Mouse (Mus musculus) embryonic facial prominence, embryonic 10.5 days (tissue): ENCODE measurements at regions not wholly inside any gene's neighbourhood (a gene's known extent, or its start where the extent isn't known, plus 50 kb on each side); places are given as distances from the start of the nearest gene placed in this dataset.

ENCODE experiments used
- DNase-seq: peaks from one replicate; pipeline ENCODE4 v3.0.0-alpha.2; 2017; ENCODE audit warnings: low spot score
- H3K27ac ChIP-seq: fragments of 300-500 bp; sonication (generic); replicated peaks from 2 replicates; pipeline ENCODE4 v1.5.1; 2016; ENCODE audit warnings: mild to moderate bottlenecking
- H3K27me3 ChIP-seq: fragments of 300-500 bp; sonication (generic); replicated peaks from 2 replicates; pipeline ENCODE4 v1.6.1; 2016; ENCODE audit warnings: low read depth, mild to moderate bottlenecking; ENCODE audit not compliant: poor library complexity, severe bottlenecking
- H3K36me3 ChIP-seq: fragments of 300-500 bp; sonication (generic); replicated peaks from 2 replicates; pipeline ENCODE4 v1.6.1; 2016; ENCODE audit warnings: mild to moderate bottlenecking, moderate library complexity
- H3K4me1 ChIP-seq: fragments of 300-500 bp; sonication (generic); 2 replicates; pipeline ENCODE4 v1.6.1; 2016
- H3K4me3 ChIP-seq: fragments of 300-500 bp; sonication (generic); 2 replicates; pipeline ENCODE4 v1.5.1; 2016; ENCODE audit warnings: mild to moderate bottlenecking, moderate library complexity
- H3K9me3 ChIP-seq: fragments of 300-500 bp; sonication (generic); 2 replicates; pipeline ENCODE4 v1.6.1; 2016; ENCODE audit warnings: mild to moderate bottlenecking
- WGBS: fragments of 180-500 bp; shearing (Covaris S2); methylation state at CpG from one replicate; pipeline ENCODE4 v1.1.7; 2016; 5-methylcytosine and 5-hydroxymethylcytosine counted together

DNA sequence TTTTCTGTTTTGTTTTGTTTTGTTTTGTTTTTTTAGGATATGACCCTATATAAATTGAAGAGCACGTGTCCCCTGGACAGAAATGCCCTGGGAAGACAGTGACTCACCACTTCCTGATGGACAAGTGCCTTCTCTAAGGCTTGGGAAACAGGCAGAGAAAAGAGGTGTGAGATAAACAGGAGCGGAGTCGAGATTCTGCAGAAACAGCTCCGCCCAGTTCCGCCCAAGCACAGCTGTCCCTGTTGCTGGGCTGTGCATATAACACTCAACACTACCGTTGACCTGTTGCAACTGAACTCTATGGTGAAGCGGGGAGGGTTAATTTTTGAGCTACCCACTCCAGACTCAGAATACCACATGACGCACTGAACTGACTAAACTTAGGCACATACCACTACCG lies 152.8 kb downstream of the Cartpt start:
- WGBS = 86% methylated on average over 9 of the region's 9 CpGs
- Histone ChIP-seq H3K4me3 (no peak overlapping the region), H3K27ac (no peak overlapping the region), H3K27me3 (peaks cover 5% of the 10 kb centered on the region; the same call in 1 of the 2 replicates), H3K9me3 (no peaks in the 10 kb centered on the region), H3K4me1 (peaks cover 24% of the 10 kb centered on the region), H3K36me3 (no peaks in the 10 kb centered on the region)
- no peak for DNase-seq

- WGBS = 74% methylated on average over 6 of the region's 6 CpGs
- H3K4me3 ChIP-seq = no peak overlapping the region
- H3K9me3 ChIP-seq = no peaks in the 10 kb centered on the region
- no peak for DNase-seq
- H3K4me1 ChIP-seq = peaks cover 34% of the 10 kb centered on the region
- no peaks in the 10 kb centered on the region for H3K36me3 ChIP-seq
- H3K27me3 ChIP-seq = no peaks in the 10 kb centered on the region; the same call in 1 of the 2 replicates
- H3K27ac ChIP-seq = no peak overlapping the region
Measured at GRCm38 (mm10) chr13:99745526-99745925, 155.4 kb downstream of the Cartpt start.

DNA sequence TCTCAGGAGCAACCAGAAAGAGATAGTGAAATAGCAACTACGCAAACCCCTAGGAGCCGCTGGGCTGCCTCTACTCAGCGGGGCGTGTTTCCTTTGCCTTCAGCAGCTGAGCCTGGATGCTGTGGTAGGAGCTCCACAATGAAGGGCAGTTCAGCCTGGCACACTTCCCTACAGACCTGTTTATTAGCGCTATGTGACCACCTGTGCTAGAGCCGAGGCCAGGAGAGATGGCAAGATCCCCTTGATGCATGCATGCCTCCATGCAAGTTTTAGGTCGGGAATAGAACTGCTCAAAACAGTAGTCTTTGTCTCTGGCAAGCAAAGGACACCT lies 156.1 kb downstream of the Cartpt start:
- Histone ChIP-seq H3K36me3 (no peaks in the 10 kb centered on the region), H3K4me3 (no peak overlapping the region), H3K4me1 (peaks cover 34% of the 10 kb centered on the region), H3K27me3 (no peaks in the 10 kb centered on the region; the same call in 1 of the 2 replicates), H3K9me3 (no peaks in the 10 kb centered on the region), H3K27ac (peak overlapping the region; percentile 41)
- DNase-seq = no peak
- WGBS = 69% methylated on average over 7 of the region's 7 CpGs

DNA sequence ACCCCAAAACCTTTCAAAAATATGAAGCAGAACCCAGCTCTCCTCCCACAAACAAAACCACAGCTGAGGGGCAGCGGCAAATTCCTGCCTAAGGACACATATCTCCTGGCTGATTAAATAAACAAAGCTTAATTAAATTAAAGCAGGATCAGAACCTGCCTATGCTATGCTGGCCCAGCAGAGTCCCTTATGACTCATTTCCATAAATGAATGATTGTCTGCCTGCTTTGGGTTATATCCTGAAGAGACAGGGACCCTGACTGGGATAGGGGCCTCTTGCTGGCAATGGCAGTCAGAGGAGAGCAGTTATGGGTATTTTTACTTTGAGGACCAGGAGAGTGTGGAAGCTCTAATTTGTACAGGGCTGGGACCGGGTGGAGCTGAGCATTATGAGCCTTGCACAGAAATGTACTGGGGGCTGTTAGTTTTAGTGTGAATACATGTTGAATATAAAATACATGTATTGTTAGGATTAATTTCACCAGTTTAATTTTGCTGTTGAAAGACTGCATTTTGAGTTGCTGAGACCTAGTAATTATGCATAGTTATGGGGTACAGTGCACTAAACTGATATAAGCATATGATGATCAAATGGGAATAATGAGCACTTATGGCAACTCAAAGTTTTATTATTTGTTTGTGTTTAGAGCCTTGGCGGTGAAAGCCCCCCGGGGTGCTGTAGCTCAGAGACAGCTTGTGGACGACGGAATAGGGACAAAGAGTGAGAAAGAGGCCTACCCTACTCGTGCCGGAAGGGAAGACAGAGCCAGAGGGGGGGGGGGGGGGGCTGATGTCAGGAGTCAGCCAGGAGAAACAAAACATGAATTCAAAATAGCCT lies 156.7 kb downstream of the Cartpt start:
- peaks cover 34% of the 10 kb centered on the region for H3K4me1 ChIP-seq
- 46% methylated on average over 8 of the region's 8 CpGs for WGBS
- H3K27ac ChIP-seq = peak overlapping the region; percentile 41
- H3K4me3 ChIP-seq = no peak overlapping the region
- H3K27me3 ChIP-seq = no peaks in the 10 kb centered on the region; the same call in 1 of the 2 replicates
- H3K36me3 ChIP-seq = no peaks in the 10 kb centered on the region
- DNase-seq = no peak
- H3K9me3 ChIP-seq = no peaks in the 10 kb centered on the region

GRCm38 (mm10) chr13:99742507-99742906 lies 158.4 kb downstream of the Cartpt start:
- Histone ChIP-seq H3K27me3 (no peaks in the 10 kb centered on the region; the same call in 1 of the 2 replicates), H3K9me3 (no peaks in the 10 kb centered on the region), H3K4me3 (no peak overlapping the region), H3K36me3 (no peaks in the 10 kb centered on the region), H3K4me1 (peaks cover 34% of the 10 kb centered on the region), H3K27ac (no peak overlapping the region)
- WGBS = 80% methylated on average over 2 of the region's 2 CpGs
- no peak for DNase-seq

DNA sequence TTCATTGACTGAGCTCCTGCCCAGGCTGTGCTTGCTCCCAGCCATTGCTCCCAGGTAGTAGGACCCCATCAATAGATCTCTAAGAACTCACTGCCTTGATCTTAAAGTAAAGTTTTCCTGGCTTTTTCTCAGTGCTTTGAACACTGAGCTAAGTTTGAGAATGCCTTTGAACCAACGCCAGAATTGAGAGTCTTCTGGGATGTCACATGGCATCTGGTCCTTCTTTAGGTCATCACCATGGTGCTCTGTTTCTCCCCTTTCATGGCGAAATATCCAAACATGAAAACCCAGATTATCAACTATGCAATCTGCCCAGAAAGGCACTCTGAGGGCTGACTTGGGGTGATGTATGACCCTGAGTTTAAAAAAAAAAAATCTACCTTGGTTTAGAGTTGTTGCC lies 158.9 kb downstream of the Cartpt start:
- peaks cover 35% of the 10 kb centered on the region for H3K4me1 ChIP-seq
- H3K27me3 ChIP-seq = no peaks in the 10 kb centered on the region; the same call in 1 of the 2 replicates
- H3K27ac ChIP-seq = no peak overlapping the region
- 65% methylated on average over 2 of the region's 2 CpGs for WGBS
- DNase-seq = no peak
- no peaks in the 10 kb centered on the region for H3K9me3 ChIP-seq
- H3K4me3 ChIP-seq = no peak overlapping the region
- no peaks in the 10 kb centered on the region for H3K36me3 ChIP-seq

DNA sequence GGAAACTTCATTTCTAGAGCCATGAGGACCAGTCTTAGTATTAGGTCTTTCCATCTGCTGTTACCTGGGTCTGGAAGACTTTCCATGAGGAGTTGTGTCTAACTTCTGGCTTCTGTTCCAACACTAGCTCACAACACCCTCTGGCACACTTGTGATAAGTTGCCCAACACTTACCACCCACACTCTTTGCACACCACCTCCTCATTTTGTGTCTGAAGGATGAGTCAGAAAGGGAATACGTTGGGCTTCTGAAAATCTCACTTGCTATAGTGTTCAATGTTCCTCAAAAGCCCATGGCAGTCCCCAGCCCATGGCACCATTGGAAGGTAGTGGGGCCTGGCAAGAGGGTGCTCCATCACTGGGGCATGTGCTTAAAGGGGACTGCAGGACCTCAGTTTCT lies 161.5 kb downstream of the Cartpt start:
- no peak for DNase-seq
- Histone ChIP-seq H3K4me3 (no peak overlapping the region), H3K27me3 (no peaks in the 10 kb centered on the region), H3K27ac (no peak overlapping the region), H3K4me1 (peaks cover 39% of the 10 kb centered on the region), H3K9me3 (no peaks in the 10 kb centered on the region), H3K36me3 (no peaks in the 10 kb centered on the region)
- 77% methylated on average over 1 of the region's 1 CpGs for WGBS

GRCm38 (mm10) chr13:99737271-99737670 lies 163.6 kb downstream of the Cartpt start:
- no peak overlapping the region for H3K27ac ChIP-seq
- DNase-seq = no peak
- no peaks in the 10 kb centered on the region for H3K27me3 ChIP-seq
- H3K36me3 ChIP-seq = no peaks in the 10 kb centered on the region
- H3K9me3 ChIP-seq = no peaks in the 10 kb centered on the region
- H3K4me1 ChIP-seq = peaks cover 21% of the 10 kb centered on the region
- no peak overlapping the region for H3K4me3 ChIP-seq
- 86% methylated on average over 3 of the region's 3 CpGs for WGBS

GRCm38 (mm10) chr13:99729145-99729544 lies 171.7 kb downstream of the Cartpt start:
- H3K27ac ChIP-seq = peak overlapping the region; percentile 26; the same call in 1 of the 2 replicates
- DNase-seq = no peak
- no peaks in the 10 kb centered on the region for H3K36me3 ChIP-seq
- H3K4me3 ChIP-seq = no peak overlapping the region
- WGBS = 77% methylated on average over 5 of the region's 5 CpGs
- peaks cover 17% of the 10 kb centered on the region for H3K4me1 ChIP-seq
- H3K27me3 ChIP-seq = no peaks in the 10 kb centered on the region
- H3K9me3 ChIP-seq = no peaks in the 10 kb centered on the region

DNA sequence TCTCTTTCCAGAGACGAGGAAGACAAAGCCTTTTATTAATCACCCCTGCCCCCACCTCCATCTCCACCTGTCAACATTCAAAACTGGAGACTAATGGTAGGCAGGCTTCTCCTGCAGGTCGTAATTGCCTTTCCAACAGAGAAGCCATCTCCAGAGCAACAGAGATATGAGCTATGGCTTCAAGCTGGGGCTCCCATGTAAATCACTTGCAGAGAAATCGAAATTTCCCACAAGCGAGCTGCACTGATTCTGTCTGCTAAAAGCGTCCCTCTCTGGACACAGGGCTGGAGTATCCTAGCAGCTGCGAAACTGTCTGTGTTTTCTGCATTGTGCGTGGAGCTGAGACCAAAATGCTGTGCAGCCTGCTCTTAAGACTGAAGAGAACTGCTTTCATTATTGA lies 176.6 kb downstream of the Cartpt start:
- no peak for DNase-seq
- H3K4me1 ChIP-seq = peaks cover 26% of the 10 kb centered on the region
- no peaks in the 10 kb centered on the region for H3K27me3 ChIP-seq
- no peaks in the 10 kb centered on the region for H3K9me3 ChIP-seq
- no peak overlapping the region for H3K4me3 ChIP-seq
- WGBS = 71% methylated on average over 7 of the region's 7 CpGs
- 0 out of 2 replicates have a peak overlapping the region, but pooled peaks have one; percentile 61 for H3K27ac ChIP-seq
- no peaks in the 10 kb centered on the region for H3K36me3 ChIP-seq

GRCm38 (mm10) chr13:99723237-99723981 lies 177.5 kb downstream of the Cartpt start:
- no peaks in the 10 kb centered on the region for H3K9me3 ChIP-seq
- no peaks in the 10 kb centered on the region for H3K36me3 ChIP-seq
- 49% methylated on average over 5 of the region's 5 CpGs for WGBS
- H3K4me1 ChIP-seq = peaks cover 18% of the 10 kb centered on the region
- H3K27me3 ChIP-seq = no peaks in the 10 kb centered on the region
- H3K4me3 ChIP-seq = no peak overlapping the region
- DNase-seq = no peak
- H3K27ac ChIP-seq = peak overlapping the region; percentile 61; the same call in 1 of the 2 replicates

DNA sequence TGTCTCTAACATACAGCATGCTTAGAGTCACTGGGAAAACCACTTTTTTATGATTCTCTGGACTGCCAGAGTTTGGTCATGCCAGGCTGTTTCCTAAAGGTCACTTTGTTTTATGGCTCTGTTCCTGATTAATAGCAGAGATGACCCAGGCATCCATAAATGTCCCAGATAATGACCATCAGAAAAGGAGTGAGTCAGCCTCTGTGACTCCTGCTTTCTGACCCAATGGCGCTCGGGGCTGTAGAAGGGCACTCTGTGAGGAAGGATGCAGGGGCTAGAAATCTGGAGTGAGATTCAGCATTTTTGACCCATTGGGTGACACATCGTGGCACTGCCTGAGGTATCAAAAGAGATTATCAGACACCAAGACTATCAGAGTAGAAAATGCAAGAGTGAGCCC lies 180.3 kb downstream of the Cartpt start:
- no peak for DNase-seq
- Histone ChIP-seq H3K36me3 (no peaks in the 10 kb centered on the region), H3K9me3 (no peaks in the 10 kb centered on the region), H3K27me3 (no peaks in the 10 kb centered on the region), H3K27ac (no peak overlapping the region), H3K4me3 (no peak overlapping the region), H3K4me1 (peaks cover 17% of the 10 kb centered on the region)
- whole genome bisulfite sequencing = 76% methylated on average over 3 of the region's 3 CpGs

- Histone ChIP-seq H3K9me3 (no peaks in the 10 kb centered on the region), H3K27ac (no peak overlapping the region), H3K4me1 (peaks cover 8% of the 10 kb centered on the region; the same call in 1 of the 2 replicates), H3K36me3 (no peaks in the 10 kb centered on the region), H3K27me3 (no peaks in the 10 kb centered on the region), H3K4me3 (no peak overlapping the region)
- WGBS = 62% methylated on average over 3 of the region's 3 CpGs
- DNase-seq = peak; percentile 21
Measured at GRCm38 (mm10) chr13:99696559-99696890, 180.2 kb upstream of the Map1b start.
